Mouse (Mus musculus): ENCODE measurements around the gene Cacnb4.

GRCm38 (mm10) chr2:52529245-52529644 is 147.4 kb downstream of the Cacnb4 start:
- TF ChIP-seq MAX (IDR thresholded peaks at IDR 0.05; ENCODE audit: low read depth) (no peak), MYOG (IDR thresholded peaks at IDR 0.05; ENCODE audit: control insufficient read depth in 1 of 3, insufficient read depth in 1 of 3, insufficient read length in 2 of 3, low read depth in 2 of 3) (no peak), POLR2A (IDR thresholded peaks at IDR 0.05; ENCODE audit: insufficient read length, low read depth) (no peak), POLR2AphosphoS2 (IDR thresholded peaks at IDR 0.05; ENCODE audit: insufficient read length, low read depth) (no peak), TCF12 (IDR thresholded peaks at IDR 0.05; ENCODE audit: insufficient read depth, poor library complexity, severe bottlenecking) (no peak), USF1 (IDR thresholded peaks at IDR 0.05; ENCODE audit: low read depth) (no peak), E2F4 (IDR thresholded peaks at IDR 0.05; ENCODE audit: insufficient read depth) (no peak), MYOD1 (IDR thresholded peaks at IDR 0.05; ENCODE audit: control insufficient read depth in 1 of 3, insufficient read length in 2 of 3, low read depth in 2 of 3) (no peak), CEBPB (IDR thresholded peaks at IDR 0.05; ENCODE audit: insufficient read depth, poor library complexity, severe bottlenecking) (no peak), REST (IDR thresholded peaks at IDR 0.05; ENCODE audit: insufficient read depth, insufficient read length) (no peak)

Measured in myocyte (in vitro differentiated cells).